Mouse (Mus musculus) testis, postnatal 10 days (tissue): ENCODE measurements around the gene Anxa4.

Experiments
- DNase-seq: peaks from one replicate; pipeline ENCODE4 v3.0.0; 2021; ENCODE audit warnings: low spot score

Gene Anxa4

GRCm38 (mm10) chr6:86800467-86800866, 7.1 kb upstream of the Anxa4 start:
- no peak for DNase-seq

DNA sequence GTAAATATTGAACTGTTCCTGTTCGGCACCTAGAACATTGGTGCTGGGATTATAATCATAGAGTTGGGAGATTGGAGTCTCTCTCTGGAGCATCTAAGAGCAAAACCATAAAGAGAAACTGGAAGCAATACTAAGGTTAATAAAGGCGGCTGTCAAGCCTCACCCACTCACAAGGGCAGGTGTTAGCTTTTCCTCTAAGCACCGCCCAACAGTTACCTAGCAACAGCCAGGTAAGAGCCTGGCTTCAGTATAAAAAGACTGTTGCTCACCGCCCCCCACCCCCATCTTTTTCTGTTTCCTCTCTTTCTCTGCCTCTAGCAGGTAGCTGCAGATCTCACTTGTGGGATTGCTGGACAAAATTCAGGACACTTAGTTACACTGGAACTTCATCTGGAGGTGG, 4.1 kb upstream of the Anxa4 start:
- no peak for DNase-seq

DNA sequence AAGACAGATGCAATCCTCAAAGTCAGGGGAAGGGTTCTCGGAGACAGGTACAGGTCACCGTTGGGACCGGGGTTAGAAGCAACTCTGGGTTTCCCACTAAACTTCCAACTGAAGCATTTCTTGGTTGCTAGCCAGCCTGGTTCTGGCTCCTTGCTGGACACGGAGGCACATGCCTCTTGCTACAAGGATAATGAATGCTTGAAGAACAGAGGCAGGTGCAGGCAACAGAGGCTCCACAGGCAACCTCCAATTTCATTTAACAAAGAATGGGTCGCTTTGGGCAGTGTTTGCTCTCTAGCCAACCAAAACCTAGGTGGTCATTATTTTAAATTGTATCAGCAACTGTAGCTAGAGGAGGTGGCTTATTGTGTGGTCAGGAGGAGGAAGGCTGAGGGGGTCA, 573 bp upstream of the Anxa4 start:
- DNase-seq, result no peak

DNA sequence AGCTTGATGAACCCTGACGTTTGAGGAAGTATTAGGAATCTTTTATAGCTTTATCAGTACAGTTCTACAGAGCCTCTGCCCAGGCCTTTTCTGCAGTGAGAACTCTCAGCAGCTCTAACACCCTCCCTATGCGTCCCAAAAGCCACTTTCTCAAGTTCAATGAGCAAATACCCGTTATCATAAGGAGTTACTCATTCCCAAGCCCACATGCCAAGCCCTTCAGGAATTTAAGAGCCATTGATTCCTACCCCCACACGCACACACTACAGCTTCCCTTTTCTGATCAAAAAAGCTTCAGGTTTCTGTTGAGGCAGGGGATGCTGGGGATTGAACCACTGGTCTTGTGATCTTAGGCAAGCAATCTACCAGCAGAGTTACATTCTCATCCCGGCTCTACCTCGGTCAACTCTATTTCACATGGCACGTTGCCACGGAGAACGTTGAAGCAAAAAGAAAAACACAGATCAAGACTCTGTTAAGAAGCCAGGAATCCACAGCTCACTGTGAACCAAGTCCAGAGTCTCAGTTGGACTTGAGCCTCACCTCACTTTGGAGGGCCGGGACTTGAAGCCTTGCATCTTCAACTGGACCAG, 2.9 kb downstream of the Anxa4 start:
- no peak for DNase-seq

- DNase-seq, result no peak
These were observed 5.1 kb downstream of the Anxa4 start for GRCm38 (mm10) chr6:86788242-86788641.

DNA sequence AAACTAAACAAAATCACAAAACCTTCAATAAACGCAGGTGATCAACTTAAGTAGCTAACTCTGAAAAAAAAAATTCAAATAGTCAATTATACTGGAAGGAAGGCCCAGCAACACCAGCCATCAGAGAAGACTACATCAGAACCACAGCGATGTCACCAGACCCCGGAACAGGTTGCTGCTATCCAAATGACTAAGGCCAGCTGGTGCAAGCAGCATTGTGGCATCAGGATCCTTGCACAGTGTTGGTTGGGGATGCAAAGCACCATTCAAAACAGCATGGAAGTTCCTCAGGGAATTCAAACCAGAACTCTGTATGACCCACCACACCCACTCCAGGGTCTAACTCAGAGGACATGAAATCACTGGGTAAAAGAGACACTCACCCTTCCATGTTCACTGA, 6.8 kb downstream of the Anxa4 start:
- DNase-seq, result no peak

- no peak for DNase-seq
These were observed 8.6 kb downstream of the Anxa4 start for GRCm38 (mm10) chr6:86784739-86785138.

DNA sequence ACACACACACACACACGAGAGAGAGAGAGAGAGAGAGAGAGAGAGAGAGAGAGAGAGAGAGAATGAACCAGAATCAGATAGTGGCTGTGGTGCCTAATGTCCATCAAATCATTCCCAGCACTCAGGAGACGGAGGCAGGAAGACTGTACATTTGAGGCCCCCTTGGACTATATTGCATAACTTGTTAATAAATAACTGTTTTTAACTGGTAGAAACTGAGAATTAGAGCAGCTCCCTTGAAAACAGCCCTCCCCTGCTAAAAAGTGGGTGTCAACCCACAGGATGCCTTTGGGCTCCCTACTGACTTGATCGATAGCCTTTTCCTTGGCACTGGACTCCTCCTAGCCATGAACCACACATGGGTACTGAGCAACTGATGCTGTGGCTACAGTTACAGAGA, 11.0 kb downstream of the Anxa4 start:
- DNase-seq, result no peak

DNA sequence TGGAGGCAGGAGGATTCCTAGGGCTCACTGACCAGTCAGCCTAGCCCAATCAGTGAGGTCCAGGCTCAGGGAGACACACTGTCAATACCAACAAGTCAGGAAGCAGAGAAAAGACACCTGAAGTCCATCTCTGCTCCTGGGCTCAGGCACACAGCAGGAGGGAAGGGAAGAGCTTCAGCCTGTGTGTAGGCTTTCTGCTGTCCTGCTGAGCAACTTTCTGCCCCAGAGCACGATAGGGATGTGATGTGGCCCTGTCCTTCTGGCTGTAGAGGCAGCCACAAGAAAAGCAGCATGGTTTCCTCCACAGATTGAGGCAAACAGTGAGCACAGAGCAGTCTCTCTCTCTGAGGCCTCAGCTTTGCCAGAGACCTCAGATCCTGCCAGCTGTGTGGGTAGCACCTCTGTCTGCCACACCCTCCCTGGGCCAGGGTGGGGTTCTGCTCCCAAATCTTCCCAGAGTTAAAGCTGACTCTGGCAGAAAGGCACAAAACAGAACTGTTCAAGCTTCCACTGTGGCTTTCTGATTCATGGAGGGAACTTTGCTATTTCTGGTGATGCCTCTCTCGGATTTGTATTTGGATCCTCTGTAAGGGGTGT, 11.9 kb downstream of the Anxa4 start:
- no peak for DNase-seq

DNA sequence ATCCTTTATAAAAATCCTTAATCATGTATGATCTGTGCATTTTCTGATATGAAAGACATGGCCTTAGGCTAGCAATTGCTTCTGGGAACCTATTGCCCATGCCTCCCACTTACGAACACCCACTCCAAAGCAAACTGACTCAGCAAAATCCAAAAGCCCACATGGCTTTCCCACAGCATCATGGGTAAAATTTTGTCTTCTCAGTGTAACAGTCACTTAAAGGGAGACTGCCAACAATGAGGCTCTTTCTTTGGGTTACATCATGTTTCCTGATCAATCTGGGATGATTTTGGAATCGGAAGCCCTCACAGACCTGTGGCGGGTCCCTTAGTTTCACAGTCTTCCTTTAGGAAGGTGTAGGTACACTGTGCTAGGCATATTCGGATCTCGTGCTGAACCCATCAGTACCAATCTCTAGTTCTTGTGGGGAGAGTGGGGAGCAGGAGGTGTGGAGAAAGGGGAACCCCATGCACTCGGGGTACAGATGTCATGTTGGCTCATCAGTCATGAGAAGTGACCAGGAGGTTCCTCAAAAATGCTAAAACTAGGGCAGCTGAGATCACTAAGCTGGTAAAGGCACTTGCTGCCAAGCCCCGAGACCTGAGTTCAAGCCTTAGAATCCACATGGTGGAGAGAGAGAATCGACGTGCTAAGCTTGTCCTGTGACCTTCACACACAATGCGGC, 14.3 kb downstream of the Anxa4 start:
- DNase-seq, result no peak

DNA sequence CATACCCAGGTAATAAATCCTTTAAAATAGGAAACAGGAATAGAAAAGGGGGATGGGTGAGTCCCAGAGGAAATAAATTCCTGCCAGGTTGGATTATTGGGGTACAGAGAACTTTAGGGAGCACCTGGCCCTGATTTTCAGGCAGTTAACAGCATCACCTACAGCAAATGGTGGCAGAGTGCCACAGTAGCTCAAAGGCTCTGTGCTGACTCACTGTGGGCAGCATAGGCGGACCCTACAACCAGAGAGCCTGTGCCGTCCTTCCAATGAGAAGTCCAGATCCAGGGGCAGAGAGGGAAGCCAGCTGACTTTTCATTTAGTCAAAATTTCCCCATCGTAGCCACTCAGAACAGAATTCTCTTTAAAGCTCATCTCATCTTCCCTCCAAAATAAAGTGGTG, 16.2 kb downstream of the Anxa4 start:
- no peak for DNase-seq

DNA sequence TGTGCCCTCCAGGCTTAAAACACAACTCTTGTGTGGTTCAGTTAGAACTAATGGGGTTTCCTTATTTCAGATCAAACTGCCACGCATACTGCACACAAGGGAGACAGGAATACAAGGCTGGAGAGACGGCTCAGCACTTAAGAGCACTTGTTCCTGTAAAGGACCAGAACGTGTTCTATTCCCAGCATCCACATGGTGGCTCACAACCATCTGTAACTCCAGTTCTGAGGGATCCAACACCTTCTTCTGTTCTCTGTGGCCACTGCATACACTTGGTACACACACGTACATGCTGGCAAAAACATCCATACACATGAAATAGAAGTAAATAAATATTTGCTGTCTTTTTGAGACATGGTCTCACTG, 16.7 kb downstream of the Anxa4 start:
- DNase-seq, result no peak

DNA sequence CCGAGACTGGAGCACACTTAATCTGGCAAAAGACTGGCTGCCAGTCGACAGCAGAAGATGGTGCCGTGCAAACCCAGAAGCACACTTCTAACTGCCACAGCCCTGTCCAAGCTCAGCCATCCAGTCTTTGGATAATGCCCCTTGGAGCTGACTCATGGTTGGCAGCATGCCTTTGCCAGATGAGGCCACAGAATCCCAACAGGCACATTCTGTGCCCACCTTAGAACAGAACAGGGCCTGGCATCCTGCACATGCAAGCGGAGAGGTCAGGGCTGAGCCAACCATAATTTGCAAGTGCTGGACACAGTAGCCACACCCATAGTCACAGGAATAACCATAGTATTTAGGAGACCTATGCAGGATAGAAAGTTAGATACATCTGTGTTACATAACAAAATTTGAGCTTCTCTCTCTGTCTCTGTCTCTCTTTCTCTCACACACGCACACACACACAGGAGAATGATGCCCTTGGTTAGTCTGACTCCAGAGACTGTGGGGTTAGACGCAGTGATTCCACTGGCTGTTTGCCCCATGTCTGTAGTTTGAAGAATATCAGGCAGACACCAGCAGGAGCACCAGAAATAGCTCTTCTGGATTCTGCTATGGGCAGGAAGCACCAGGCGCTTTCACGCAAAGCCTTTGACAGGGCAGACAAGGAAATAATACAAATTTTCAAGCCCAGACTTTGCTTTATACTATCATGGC, 17.2 kb downstream of the Anxa4 start:
- DNase-seq, result peak; percentile 46

DNA sequence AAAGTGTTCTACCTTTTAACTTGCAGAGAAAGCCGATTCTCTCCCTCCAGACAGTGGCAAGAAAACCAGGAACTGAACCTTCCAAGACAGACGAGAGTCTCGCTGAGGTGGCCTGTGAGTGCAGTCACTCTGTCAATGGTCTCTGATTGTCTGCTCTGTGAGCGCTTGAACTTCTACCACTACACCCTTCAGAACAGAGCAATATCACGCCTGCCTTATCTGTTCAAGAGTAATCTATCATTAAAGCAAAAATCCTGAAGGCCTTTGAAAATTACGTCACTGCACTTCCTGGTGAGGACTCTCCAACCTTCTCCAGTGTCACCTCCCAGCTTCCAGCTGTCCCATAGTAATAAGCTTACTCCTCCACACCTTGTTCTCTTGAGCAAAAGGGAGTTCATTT, 18.4 kb downstream of the Anxa4 start:
- DNase-seq, result no peak

DNA sequence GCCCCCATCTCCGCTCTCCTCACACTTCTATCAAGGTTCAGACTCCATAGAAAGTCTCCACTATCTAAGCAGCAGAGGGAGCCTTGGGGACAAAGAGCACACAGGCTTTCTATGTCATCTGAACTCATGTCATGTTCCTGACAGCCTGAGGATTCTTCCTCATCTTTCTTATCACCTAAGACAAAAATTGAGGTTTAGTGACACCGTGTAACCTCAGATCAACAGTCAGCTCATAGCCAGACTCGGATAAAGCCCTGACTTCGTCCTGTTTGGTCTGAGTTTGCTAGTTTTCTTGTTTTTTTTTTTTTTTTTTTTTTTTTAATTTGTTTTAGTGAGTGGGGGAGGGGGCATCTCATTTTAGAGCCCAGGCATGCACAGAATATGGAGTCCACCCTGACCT, 19.6 kb downstream of the Anxa4 start:
- no peak for DNase-seq

GRCm38 (mm10) chr6:86772631-86773030, 20.8 kb downstream of the Anxa4 start:
- no peak for DNase-seq

DNA sequence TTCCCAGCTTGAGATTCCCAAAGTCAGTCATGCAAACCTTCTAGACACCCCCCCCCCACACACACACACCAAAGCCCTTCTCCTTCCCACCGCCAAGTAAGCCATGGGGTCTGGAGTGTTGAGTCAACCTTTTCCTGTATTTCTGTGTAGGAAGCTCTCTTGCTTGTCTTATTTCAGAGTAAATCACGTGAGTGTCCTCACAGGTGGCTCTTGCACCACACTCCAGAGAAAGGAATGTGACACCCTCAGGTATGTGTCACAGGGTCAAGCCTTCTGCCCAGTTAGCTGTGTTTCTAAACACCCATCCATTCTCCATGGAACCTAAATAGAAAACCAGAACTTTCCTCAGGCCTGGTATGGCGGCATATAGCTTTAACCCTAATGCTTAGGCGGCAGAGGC, 24.4 kb downstream of the Anxa4 start:
- DNase-seq, result no peak

DNA sequence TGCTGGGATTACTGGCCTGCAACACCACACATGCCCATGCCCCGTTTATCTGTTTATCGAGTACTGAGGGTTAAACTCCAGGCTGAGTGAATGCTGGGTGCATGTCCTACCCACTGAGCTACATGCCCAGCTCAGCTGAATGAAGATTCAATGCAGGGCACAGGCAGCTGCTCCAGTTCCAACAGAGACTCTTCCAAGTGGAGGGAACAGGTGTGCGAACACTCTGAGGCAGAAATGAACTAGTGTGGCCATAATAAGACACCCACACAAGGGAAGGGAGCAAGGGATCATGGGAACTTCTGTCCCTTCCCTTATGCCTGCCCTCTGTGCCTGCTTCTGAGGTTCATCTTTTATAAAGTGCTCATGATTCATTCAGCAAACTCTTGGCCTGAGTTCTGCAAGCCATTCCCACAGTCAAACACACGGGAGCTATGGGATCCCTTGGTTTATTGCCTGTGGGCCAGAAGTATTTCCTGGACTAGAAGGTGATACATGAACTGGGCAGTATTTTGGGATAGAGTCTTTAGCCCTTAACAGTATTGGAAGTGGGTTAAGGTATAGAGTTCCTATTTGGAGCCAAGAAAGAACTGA, 25.1 kb downstream of the Anxa4 start:
- DNase-seq, result no peak

GRCm38 (mm10) chr6:86767465-86767864, 25.9 kb downstream of the Anxa4 start:
- no peak for DNase-seq

GRCm38 (mm10) chr6:86765637-86766059, 27.7 kb downstream of the Anxa4 start:
- DNase-seq, result no peak

- DNase-seq, result no peak
These were observed 39.1 kb downstream of the Anxa4 start for GRCm38 (mm10) chr6:86754105-86754863.

- no peak for DNase-seq
These were observed 40.4 kb downstream of the Anxa4 start for GRCm38 (mm10) chr6:86752843-86753485.
